Mouse (Mus musculus): ENCODE measurements around the gene Mettl1.

Gene Mettl1

GRCm38 (mm10) chr10:127083915-127084306 lies 42.7 kb downstream of the Mettl1 start:
- DNase-seq (ENCODE audit: low read depth, low spot score): no peak

GRCm38 (mm10) chr10:127085052-127085451 lies 43.8 kb downstream of the Mettl1 start:
- no peak for DNase-seq (ENCODE audit: low read depth, low spot score)

- no peak for DNase-seq (ENCODE audit: low read depth, low spot score)
Observed at GRCm38 (mm10) chr10:127085633-127086032, 44.4 kb downstream of the Mettl1 start.

- no peak for DNase-seq (ENCODE audit: low read depth, low spot score)
Observed at GRCm38 (mm10) chr10:127090560-127091411, 49.6 kb downstream of the Mettl1 start.

GRCm38 (mm10) chr10:127091507-127092396 lies 50.5 kb downstream of the Mettl1 start:
- no peak for DNase-seq (ENCODE audit: low read depth, low spot score)

GRCm38 (mm10) chr10:127092742-127093141 lies 51.5 kb downstream of the Mettl1 start:
- no peak for DNase-seq (ENCODE audit: low read depth, low spot score)

GRCm38 (mm10) chr10:127094382-127094802 lies 53.2 kb downstream of the Mettl1 start:
- DNase-seq (ENCODE audit: low read depth, low spot score): no peak
